Mouse (Mus musculus) forebrain, postnatal 0 days (tissue): ENCODE measurements around the gene Ing2. TPM values are rescaled to one million over a fixed set of nuclear protein-coding genes. Genes with fewer than 3 reads are reported as not detected.
A peak's percentile ranks its signal among the peaks of the same experiment; 100 is the strongest.

Experiments
- ATAC-seq: fragments of 200-750 bp; cut with Nextera tagmentation; 2 replicates; pipeline ENCODE4 v1.8.0; 2017; ENCODE audit warnings: mild to moderate bottlenecking, moderate library complexity
- DNase-seq: peaks from one replicate; pipeline ENCODE4 v3.0.0-alpha.2; 2015
- H3K27ac ChIP-seq: fragments of 300-500 bp; sonication (generic); 2 replicates; pipeline ENCODE4 v1.5.1; 2014; ENCODE audit warnings: low read depth, mild to moderate bottlenecking, antibody characterized with exemption, low read length, moderate library complexity, mixed read lengths
- H3K27me3 ChIP-seq: fragments of 300-500 bp; sonication (generic); 2 replicates; pipeline ENCODE4 v1.6.1; 2014; ENCODE audit warnings: mild to moderate bottlenecking, low read length, mixed read lengths; ENCODE audit not compliant: insufficient read depth
- H3K36me3 ChIP-seq: fragments of 300-500 bp; sonication (generic); 2 replicates; pipeline ENCODE4 v1.6.1; 2014; ENCODE audit warnings: mild to moderate bottlenecking, moderate library complexity; ENCODE audit not compliant: insufficient read depth
- H3K4me1 ChIP-seq: fragments of 300-500 bp; sonication (generic); 2 replicates; pipeline ENCODE4 v1.6.1; 2014; ENCODE audit warnings: antibody characterized with exemption; ENCODE audit not compliant: insufficient read depth
- H3K4me2 ChIP-seq: fragments of 300-500 bp; sonication (generic); 2 replicates; pipeline ENCODE4 v1.6.1; 2014; ENCODE audit warnings: low read depth, mild to moderate bottlenecking, moderate library complexity
- H3K4me3 ChIP-seq: fragments of 300-500 bp; sonication (generic); 2 replicates; pipeline ENCODE4 v1.5.1; 2014; ENCODE audit warnings: low read depth, low read length, mixed read lengths
- H3K9ac ChIP-seq: fragments of 300-500 bp; sonication (generic); 2 replicates; pipeline ENCODE4 v1.6.1; 2014; ENCODE audit warnings: mild to moderate bottlenecking
- H3K9me3 ChIP-seq: fragments of 300-500 bp; sonication (generic); 2 replicates; pipeline ENCODE4 v1.6.1; 2016; ENCODE audit warnings: low read length
- CTCF ChIP-seq: sonication (generic); IDR thresholded peaks from 2 replicates; pipeline ENCODE4 v1.5.1; 2016; ENCODE audit warnings: antibody characterized with exemption, control low read depth, low read depth
- WGBS: fragments of 180-500 bp; shearing (Covaris S2); extraction: QIAGEN DNeasy Blood & Tissue Kit; methylation state at CpG from one replicate; pipeline ENCODE4 v1.1.7; 2014; 5-methylcytosine and 5-hydroxymethylcytosine counted together
- polyA plus RNA-seq: library from polyadenylated mRNA; unstranded; fragments of >200 nt; fragmentation: Nextera tagmentation; extraction: Ambion mirVana; gene quantifications from 2 replicates; pipeline ENCODE4 v1.2.1, GENCODE M21; 2015
- total RNA-seq: library from RNA; depleted of rRNA; stranded (reverse); fragments of >200 nt; gene quantifications from 2 replicates; pipeline ENCODE4 v1.2.3, GENCODE M21; 2014

Ing2 gene
- total and polyA plus RNA-seq, 2 experiments from 2014 or later = 8.9 to 13.1 TPM

DNA sequence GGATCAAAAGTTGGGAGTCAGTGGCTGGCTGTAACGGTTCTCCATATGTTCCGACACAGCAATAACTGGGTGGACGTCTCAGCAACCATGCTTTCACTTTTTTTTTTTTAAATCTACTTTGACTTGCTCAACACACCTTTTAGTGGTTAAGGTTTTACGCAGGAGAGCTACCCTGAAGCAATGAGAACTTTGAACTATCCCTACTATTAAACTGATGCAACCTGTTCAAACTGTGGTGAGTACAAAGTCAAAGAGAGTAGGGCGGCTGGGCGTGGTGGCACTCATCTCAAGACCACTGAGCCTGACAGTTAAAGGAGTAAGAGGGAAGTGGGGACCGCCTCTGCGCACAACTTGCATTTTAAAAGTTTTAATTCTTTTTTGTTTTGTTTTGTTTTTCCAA lies 31.4 kb upstream of the Ing2 start:
- DNase-seq (no peak), ATAC-seq (no peak)
- Histone ChIP-seq H3K9me3 (no peaks in the 10 kb centered on the region), H3K27ac (no peak overlapping the region), H3K9ac (no peak overlapping the region), H3K36me3 (peaks cover 24% of the 10 kb centered on the region), H3K4me1 (no peaks in the 10 kb centered on the region), H3K4me3 (no peak overlapping the region), H3K4me2 (no peak overlapping the region), H3K27me3 (no peaks in the 10 kb centered on the region)
- TF ChIP-seq CTCF = no peak
- WGBS = 94% methylated on average over 8 of the region's 8 CpGs

- ATAC-seq (no peak), DNase-seq (no peak)
- TF ChIP-seq CTCF = no peak
- Histone ChIP-seq H3K9me3 (no peaks in the 10 kb centered on the region), H3K9ac (no peak overlapping the region), H3K4me2 (no peak overlapping the region), H3K4me1 (no peaks in the 10 kb centered on the region), H3K4me3 (no peak overlapping the region), H3K27me3 (no peaks in the 10 kb centered on the region), H3K36me3 (peaks cover 5% of the 10 kb centered on the region; the same call in 1 of the 2 replicates), H3K27ac (no peak overlapping the region)
- 75% methylated on average over 1 of the region's 1 CpGs for WGBS
Measured at GRCm38 (mm10) chr8:47702333-47702732, 27.0 kb upstream of the Ing2 start.

- H3K27ac ChIP-seq = no peak overlapping the region
- no peaks in the 10 kb centered on the region for H3K27me3 ChIP-seq
- H3K4me3 ChIP-seq = no peak overlapping the region
- no peaks in the 10 kb centered on the region for H3K4me1 ChIP-seq
- ATAC-seq (no peak), DNase-seq (no peak)
- no peaks in the 10 kb centered on the region for H3K9me3 ChIP-seq
- H3K9ac ChIP-seq = no peak overlapping the region
- TF ChIP-seq CTCF = no peak
- no peaks in the 10 kb centered on the region for H3K36me3 ChIP-seq
- WGBS = 68% methylated on average over 1 of the region's 1 CpGs
- H3K4me2 ChIP-seq = no peak overlapping the region
Measured at GRCm38 (mm10) chr8:47697696-47698095, 22.3 kb upstream of the Ing2 start.

DNA sequence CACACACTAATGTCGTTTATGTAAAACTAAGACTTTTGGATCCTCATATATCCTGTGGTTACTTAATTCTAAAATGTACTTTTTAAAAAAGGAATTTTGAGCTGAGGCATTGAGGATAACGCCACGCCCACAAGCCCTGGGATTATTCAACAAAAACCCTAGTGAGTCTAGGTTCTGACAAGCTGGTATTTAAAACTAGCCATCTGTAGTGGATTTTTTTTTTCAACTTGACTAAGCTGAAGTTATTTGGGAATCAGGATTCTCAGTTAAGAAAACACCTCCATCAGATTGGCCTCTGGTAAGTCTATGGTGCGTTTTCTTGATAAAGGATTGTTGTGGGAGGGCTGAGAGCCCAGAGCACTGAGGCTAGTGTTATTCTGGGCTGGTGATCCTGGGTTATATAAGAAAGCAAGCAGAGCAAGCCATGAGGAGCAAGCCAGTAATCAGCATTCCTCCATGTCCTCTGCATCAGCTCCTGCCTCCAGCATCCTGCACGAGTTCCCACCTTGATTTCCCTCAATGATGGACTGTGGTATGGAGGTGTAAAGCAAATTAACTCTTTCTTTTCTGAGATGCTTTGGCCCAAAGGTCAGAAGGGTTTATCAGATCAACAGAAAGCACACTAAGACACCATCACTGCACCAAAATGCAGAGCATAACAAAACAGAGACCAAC lies 20.2 kb upstream of the Ing2 start:
- no peaks in the 10 kb centered on the region for H3K27me3 ChIP-seq
- H3K4me2 ChIP-seq = no peak overlapping the region
- WGBS = 81% methylated on average over 5 of the region's 5 CpGs
- no peak overlapping the region for H3K27ac ChIP-seq
- DNase-seq (no peak), ATAC-seq (no peak)
- TF ChIP-seq CTCF = no peak
- no peaks in the 10 kb centered on the region for H3K4me1 ChIP-seq
- no peaks in the 10 kb centered on the region for H3K36me3 ChIP-seq
- no peak overlapping the region for H3K4me3 ChIP-seq
- H3K9me3 ChIP-seq = no peaks in the 10 kb centered on the region
- H3K9ac ChIP-seq = no peak overlapping the region

- DNase-seq = peak; percentile 83
- Histone ChIP-seq H3K27me3 (no peaks in the 10 kb centered on the region), H3K27ac (no peak overlapping the region), H3K9ac (no peak overlapping the region), H3K4me1 (no peaks in the 10 kb centered on the region), H3K36me3 (no peaks in the 10 kb centered on the region), H3K4me3 (no peak overlapping the region), H3K9me3 (no peaks in the 10 kb centered on the region), H3K4me2 (no peak overlapping the region)
- peak; percentile 85 for TF ChIP-seq CTCF
- 5% methylated on average over 2 of the region's 2 CpGs for WGBS
- ATAC-seq = peak; percentile 40
Measured at GRCm38 (mm10) chr8:47693119-47693518, 17.8 kb upstream of the Ing2 start.

DNA sequence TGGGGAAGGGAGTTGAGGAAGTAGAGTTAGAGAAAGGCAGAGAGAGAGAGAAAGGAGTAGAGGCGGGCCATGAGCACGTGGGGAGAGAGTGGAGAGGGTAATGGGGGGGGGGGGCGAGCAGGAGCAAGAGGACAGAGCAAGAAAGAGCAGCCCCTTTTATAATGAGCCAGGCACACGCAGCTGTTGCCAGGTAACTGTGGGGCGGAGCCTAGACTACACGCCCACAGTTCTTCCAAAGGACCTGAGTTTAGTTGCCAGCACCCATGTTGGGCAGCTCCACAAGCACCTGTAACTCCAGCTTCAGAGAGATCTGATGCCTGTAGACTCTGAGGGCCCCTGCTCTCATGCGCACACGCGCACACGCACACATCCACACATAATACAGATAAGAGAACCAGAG lies 16.5 kb upstream of the Ing2 start:
- no peak overlapping the region for H3K4me3 ChIP-seq
- DNase-seq (no peak), ATAC-seq (no peak)
- H3K9ac ChIP-seq = no peak overlapping the region
- no peaks in the 10 kb centered on the region for H3K36me3 ChIP-seq
- 78% methylated on average over 9 of the region's 10 CpGs for WGBS
- H3K4me1 ChIP-seq = no peaks in the 10 kb centered on the region
- TF ChIP-seq CTCF = no peak
- no peaks in the 10 kb centered on the region for H3K27me3 ChIP-seq
- H3K27ac ChIP-seq = no peak overlapping the region
- no peak overlapping the region for H3K4me2 ChIP-seq
- no peaks in the 10 kb centered on the region for H3K9me3 ChIP-seq

DNA sequence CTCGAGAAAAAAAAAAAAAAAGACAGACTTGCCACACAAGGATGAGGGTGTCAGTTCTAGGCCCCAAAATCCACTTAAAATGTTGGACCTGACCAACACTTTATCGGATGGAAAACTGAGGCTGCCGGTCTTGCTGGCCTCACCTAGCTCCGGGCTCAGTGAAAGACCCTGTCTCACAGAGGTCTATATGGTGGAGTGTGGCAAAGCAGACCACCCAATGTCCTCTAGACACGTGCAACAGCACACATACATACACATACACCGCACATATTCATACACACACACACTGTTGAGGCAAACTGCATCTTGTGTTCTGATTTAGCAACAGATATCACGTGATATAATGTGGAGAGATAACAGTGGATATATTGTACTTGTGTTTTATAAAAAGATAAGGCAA lies 15.9 kb upstream of the Ing2 start:
- no peaks in the 10 kb centered on the region for H3K4me1 ChIP-seq
- ATAC-seq (no peak), DNase-seq (no peak)
- no peaks in the 10 kb centered on the region for H3K27me3 ChIP-seq
- H3K9ac ChIP-seq = no peak overlapping the region
- no peak for TF ChIP-seq CTCF
- no peak overlapping the region for H3K4me2 ChIP-seq
- H3K9me3 ChIP-seq = no peaks in the 10 kb centered on the region
- no peaks in the 10 kb centered on the region for H3K36me3 ChIP-seq
- H3K4me3 ChIP-seq = no peak overlapping the region
- WGBS = 42% methylated on average over 7 of the region's 7 CpGs
- H3K27ac ChIP-seq = no peak overlapping the region
